Mouse (Mus musculus) lung, embryonic 14.5 days (tissue): Measurements from ENCODE around the gene Osgep. TPM values are rescaled to one million over a fixed set of nuclear protein-coding genes. Genes with fewer than 3 reads are reported as not detected.
"Not testable (repeated sequence)": the region's sequence is repeated elsewhere in the genome, so short reads cannot be mapped to it uniquely, and the experiment has no call there.

Experiments
- ATAC-seq: fragments of 200-750 bp; cut with Nextera tagmentation; 2 replicates; pipeline ENCODE4 v1.8.0; 2017; ENCODE audit warnings: mild to moderate bottlenecking, moderate TSS enrichment, moderate library complexity; ENCODE audit not compliant: insufficient read depth
- DNase-seq: peaks from one replicate; pipeline ENCODE4 v3.0.0-alpha.2; 2015
- H3K27ac ChIP-seq: fragments of 300-500 bp; sonication (generic); 2 replicates; pipeline ENCODE4 v1.5.1; 2014; ENCODE audit warnings: low read depth, mild to moderate bottlenecking, moderate library complexity
- H3K27me3 ChIP-seq: fragments of 300-500 bp; sonication (generic); 2 replicates; pipeline ENCODE4 v1.6.1; 2014; ENCODE audit warnings: low read length, control low read depth; ENCODE audit not compliant: insufficient read depth
- H3K36me3 ChIP-seq: fragments of 300-500 bp; sonication (generic); 2 replicates; pipeline ENCODE4 v1.6.1; 2014; ENCODE audit warnings: control low read depth; ENCODE audit not compliant: insufficient read depth
- H3K4me1 ChIP-seq: fragments of 300-500 bp; sonication (generic); 2 replicates; pipeline ENCODE4 v1.6.1; 2014; ENCODE audit warnings: antibody characterized with exemption, control low read depth; ENCODE audit not compliant: insufficient read depth
- H3K4me2 ChIP-seq: fragments of 300-500 bp; sonication (generic); 2 replicates; pipeline ENCODE4 v1.6.1; 2014; ENCODE audit warnings: mild to moderate bottlenecking
- H3K4me3 ChIP-seq: fragments of 300-500 bp; sonication (generic); 2 replicates; pipeline ENCODE4 v1.5.1; 2014; ENCODE audit warnings: low read depth, low read length
- H3K9ac ChIP-seq: fragments of 300-500 bp; sonication (generic); 2 replicates; pipeline ENCODE4 v1.6.1; 2014
- H3K9me3 ChIP-seq: fragments of 300-500 bp; sonication (generic); 2 replicates; pipeline ENCODE4 v1.6.1; 2016; ENCODE audit warnings: low read depth, low read length, control low read depth
- CTCF ChIP-seq: IDR thresholded peaks from 2 replicates; pipeline ENCODE4 v1.5.1; 2016; ENCODE audit warnings: antibody characterized with exemption, low read depth
- WGBS: fragments of 180-500 bp; shearing (Covaris S2); extraction: QIAGEN DNeasy Blood & Tissue Kit; methylation state at CpG from one replicate; pipeline ENCODE4 v1.1.7; 2014; 5-methylcytosine and 5-hydroxymethylcytosine counted together
- polyA plus RNA-seq: library from polyadenylated mRNA; unstranded; fragments of >200 nt; fragmentation: Nextera tagmentation; extraction: Ambion mirVana; gene quantifications from 2 replicates; pipeline ENCODE4 v1.2.1, GENCODE M21; 2014

Osgep gene
- polyA plus RNA-seq, 1 experiment from 2014 or later: 183 TPM

- 71% methylated on average over 4 of the region's 4 CpGs for WGBS
- H3K4me3 ChIP-seq: no peak overlapping the region
- H3K4me1 ChIP-seq: 0 out of 2 replicates have a peak, but pooled peaks cover 4% of the 10 kb centered on the region
- no peaks in the 10 kb centered on the region for H3K9me3 ChIP-seq
- ATAC-seq: no peak
- no peak overlapping the region for H3K27ac ChIP-seq
- no peak overlapping the region for H3K9ac ChIP-seq
- TF ChIP-seq CTCF: no peak
- no peak for DNase-seq
- peaks cover 13% of the 10 kb centered on the region; the same call in 1 of the 2 replicates for H3K36me3 ChIP-seq
- H3K4me2 ChIP-seq: no peak overlapping the region
- no peaks in the 10 kb centered on the region for H3K27me3 ChIP-seq
Observed at GRCm38 (mm10) chr14:50908126-50908525, 16.6 kb downstream of the Osgep start.

GRCm38 (mm10) chr14:50905327-50905726 lies 19.4 kb downstream of the Osgep start:
- not testable (repeated sequence) for DNase-seq, H3K4me3 ChIP-seq, H3K9ac ChIP-seq, H3K36me3 ChIP-seq, H3K4me1 ChIP-seq, H3K27me3 ChIP-seq, H3K9me3 ChIP-seq, H3K4me2 ChIP-seq, ATAC-seq, H3K27ac ChIP-seq

- ATAC-seq: no peak
Observed at GRCm38 (mm10) chr14:50904828-50905129, 19.9 kb downstream of the Osgep start.

GRCm38 (mm10) chr14:50903973-50904827 lies 20.5 kb downstream of the Osgep start:
- DNase-seq (peak; percentile 68), ATAC-seq (peak; percentile 87)
- Histone ChIP-seq H3K9me3 (no peaks in the 10 kb centered on the region), H3K9ac (peak overlapping the region; percentile 43), H3K27ac (no peak overlapping the region), H3K36me3 (no peaks in the 10 kb centered on the region), H3K4me3 (peak overlapping the region; percentile 37), H3K4me2 (peak overlapping the region; percentile 69), H3K27me3 (no peaks in the 10 kb centered on the region), H3K4me1 (0 out of 2 replicates have a peak, but pooled peaks cover 4% of the 10 kb centered on the region)
- TF ChIP-seq CTCF: peak; percentile 60
- 4% methylated on average over 26 of the region's 26 CpGs for WGBS

More at GRCm38 (mm10) chr14:50904828-50905129, 19.9 kb downstream of the Osgep start:
- WGBS: 82% methylated on average over 4 of the region's 4 CpGs
- no peak overlapping the region for H3K9ac ChIP-seq
- no peaks in the 10 kb centered on the region for H3K9me3 ChIP-seq
- H3K4me3 ChIP-seq: no peak overlapping the region
- DNase-seq: no peak
- H3K27me3 ChIP-seq: no peaks in the 10 kb centered on the region
- H3K27ac ChIP-seq: no peak overlapping the region
- no peaks in the 10 kb centered on the region for H3K36me3 ChIP-seq
- H3K4me2 ChIP-seq: no peak overlapping the region
- 0 out of 2 replicates have a peak, but pooled peaks cover 4% of the 10 kb centered on the region for H3K4me1 ChIP-seq
- TF ChIP-seq CTCF: no peak

GRCm38 (mm10) chr14:50897992-50898391 lies 26.7 kb downstream of the Osgep start:
- H3K4me3 ChIP-seq, H3K4me1 ChIP-seq, DNase-seq, H3K9me3 ChIP-seq, H3K36me3 ChIP-seq, H3K9ac ChIP-seq, H3K27me3 ChIP-seq, ATAC-seq, H3K4me2 ChIP-seq, H3K27ac ChIP-seq: not testable (repeated sequence)
- 93% methylated on average over 2 of the region's 2 CpGs for WGBS

GRCm38 (mm10) chr14:50897374-50897765 lies 27.3 kb downstream of the Osgep start, which contains the start of gene Klhl33:
Gene Klhl33 (minus strand): TSS chr14:50897507.
- peak within 1 kb of the TSS; percentile 57 for H3K9ac ChIP-seq
- H3K4me1 ChIP-seq: 0 out of 2 replicates have a peak, but pooled peaks cover 3% of the 10 kb centered on the region
- TF ChIP-seq CTCF: no peak
- no peaks in the 10 kb centered on the region for H3K36me3 ChIP-seq
- peak within 1 kb of the TSS; percentile 81 for H3K4me2 ChIP-seq
- H3K27ac ChIP-seq: no peak within 1 kb of the TSS
- 52% methylated on average over 7 of the region's 7 CpGs for WGBS
- peaks cover 9% of the 10 kb centered on the region for H3K27me3 ChIP-seq
- no peak for ATAC-seq
- H3K9me3 ChIP-seq: no peaks in the 10 kb centered on the region
- peak; percentile 1 for DNase-seq
- H3K4me3 ChIP-seq: peak within 1 kb of the TSS; percentile 40

GRCm38 (mm10) chr14:50896747-50897373 lies 27.8 kb downstream of the Osgep start:
- peak; percentile 33; the same call in 1 of the 2 replicates for ATAC-seq
- Histone ChIP-seq H3K36me3 (no peaks in the 10 kb centered on the region), H3K9ac (peak overlapping the region; percentile 57), H3K27ac (no peak overlapping the region), H3K4me2 (peak overlapping the region; percentile 81), H3K4me3 (peak overlapping the region; percentile 40), H3K4me1 (0 out of 2 replicates have a peak, but pooled peaks cover 3% of the 10 kb centered on the region), H3K27me3 (peaks cover 9% of the 10 kb centered on the region), H3K9me3 (no peaks in the 10 kb centered on the region)
- DNase-seq: peak; percentile 30
- TF ChIP-seq CTCF: no peak
- 20% methylated on average over 23 of the region's 23 CpGs for WGBS
